Mouse (Mus musculus) retina, adult 2 months (tissue): ENCODE data around the gene 2010106E10Rik.

Experiments used
- DNase-seq: peaks from one replicate; pipeline ENCODE4 v3.0.0-alpha.2; 2012; ENCODE audit warnings: low read depth, low spot score

2010106E10Rik gene

DNA sequence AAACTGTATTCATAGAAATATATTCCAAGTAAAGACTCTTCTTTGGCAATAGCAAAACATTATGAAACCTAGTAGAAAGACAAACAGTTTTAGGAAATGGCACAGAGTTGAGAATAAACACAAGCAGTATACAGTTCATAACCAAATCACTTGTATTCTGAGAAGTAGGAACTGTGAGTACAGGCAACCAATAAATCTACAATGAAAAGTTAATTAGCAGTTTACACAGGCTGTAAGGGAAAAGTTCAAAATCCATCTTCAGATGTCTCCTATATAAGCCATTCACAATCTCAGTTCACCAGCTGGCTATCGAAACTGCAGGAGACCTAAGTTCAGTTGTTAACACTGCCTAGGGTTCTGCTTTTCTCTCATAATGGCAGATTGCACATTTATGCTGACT, at the start of gene 2010106E10Rik:
Gene 2010106E10Rik (plus strand): TSS at position 301 of the 400 bp plus-strand sequence.
- no peak for DNase-seq

DNA sequence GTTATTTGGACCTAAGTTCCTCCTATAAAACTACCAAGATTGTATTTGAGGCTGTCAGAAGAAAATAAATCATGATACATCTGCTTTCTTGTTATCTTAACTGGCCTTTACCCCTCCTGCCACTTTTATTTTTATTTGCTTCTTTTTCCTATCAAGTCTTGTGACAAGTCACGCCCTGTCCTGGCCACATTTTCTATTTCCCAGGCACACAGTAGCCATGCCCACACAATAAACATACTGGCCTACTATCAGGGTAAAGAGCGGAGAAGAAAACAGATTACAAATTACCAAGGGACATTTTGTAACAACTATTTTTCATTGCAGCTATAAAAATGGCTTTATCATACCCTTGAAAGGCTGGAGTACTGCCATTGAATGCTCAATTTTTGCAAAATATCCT, 10.6 kb downstream of the 2010106E10Rik start:
- no peak for DNase-seq

DNA sequence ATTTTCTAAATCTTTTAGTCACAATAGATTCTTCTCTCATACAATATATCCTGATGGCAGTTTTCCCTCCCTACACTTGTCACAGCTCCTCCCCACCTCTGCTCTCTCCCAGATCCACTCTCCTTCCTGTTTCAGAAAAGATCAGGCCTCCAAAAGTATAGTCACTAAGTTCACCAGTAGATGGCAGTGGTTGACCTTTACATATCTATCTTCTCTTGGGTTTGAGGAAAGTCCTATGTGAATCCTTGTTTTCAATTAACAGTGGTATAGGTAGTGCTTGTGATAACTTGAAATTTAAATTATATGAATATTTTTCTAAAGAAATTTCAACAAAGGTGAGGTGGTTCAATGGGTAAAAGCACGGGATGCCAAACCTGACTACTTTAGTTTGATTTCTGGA, 29.7 kb downstream of the 2010106E10Rik start:
- DNase-seq = peak; percentile 15

DNA sequence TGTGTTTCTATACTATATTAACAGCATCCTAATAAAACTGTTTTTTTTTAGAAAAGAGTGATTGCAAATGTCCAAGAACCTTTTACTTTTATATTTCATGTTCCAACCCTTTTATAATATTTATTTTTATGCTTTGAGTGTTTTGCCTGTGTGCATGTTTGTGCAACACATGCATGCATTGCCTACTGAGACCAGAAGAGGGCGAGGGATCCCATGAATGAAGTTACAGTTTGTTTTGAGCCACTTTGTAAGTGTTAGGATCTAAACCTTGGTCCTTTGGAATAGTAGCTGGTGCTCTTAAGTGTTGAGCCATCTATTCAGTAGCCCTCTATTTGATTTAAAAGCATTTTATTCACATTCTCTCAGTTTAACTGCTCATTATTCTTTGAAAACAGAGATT, 48.0 kb downstream of the 2010106E10Rik start:
- DNase-seq = no peak

DNA sequence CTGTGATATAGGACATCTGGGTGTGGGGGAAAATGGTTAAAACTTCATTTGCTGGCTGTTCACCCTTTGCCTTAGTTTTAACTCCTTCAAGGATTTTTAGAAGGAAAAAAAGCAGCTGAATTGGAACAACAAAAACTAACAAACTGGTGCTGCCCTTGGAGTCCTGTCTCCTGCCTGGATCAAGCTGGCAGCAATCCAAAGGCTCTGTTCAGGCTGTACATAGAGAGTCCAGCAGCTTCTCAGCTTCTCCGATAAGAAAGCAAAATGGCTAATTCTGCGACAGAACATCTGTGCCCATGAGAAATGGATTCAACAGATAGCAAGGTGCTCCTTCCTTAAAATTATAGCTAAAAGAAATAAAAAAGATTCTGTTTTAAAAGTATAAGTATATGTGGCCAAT, 72.6 kb downstream of the 2010106E10Rik start:
- no peak for DNase-seq

DNA sequence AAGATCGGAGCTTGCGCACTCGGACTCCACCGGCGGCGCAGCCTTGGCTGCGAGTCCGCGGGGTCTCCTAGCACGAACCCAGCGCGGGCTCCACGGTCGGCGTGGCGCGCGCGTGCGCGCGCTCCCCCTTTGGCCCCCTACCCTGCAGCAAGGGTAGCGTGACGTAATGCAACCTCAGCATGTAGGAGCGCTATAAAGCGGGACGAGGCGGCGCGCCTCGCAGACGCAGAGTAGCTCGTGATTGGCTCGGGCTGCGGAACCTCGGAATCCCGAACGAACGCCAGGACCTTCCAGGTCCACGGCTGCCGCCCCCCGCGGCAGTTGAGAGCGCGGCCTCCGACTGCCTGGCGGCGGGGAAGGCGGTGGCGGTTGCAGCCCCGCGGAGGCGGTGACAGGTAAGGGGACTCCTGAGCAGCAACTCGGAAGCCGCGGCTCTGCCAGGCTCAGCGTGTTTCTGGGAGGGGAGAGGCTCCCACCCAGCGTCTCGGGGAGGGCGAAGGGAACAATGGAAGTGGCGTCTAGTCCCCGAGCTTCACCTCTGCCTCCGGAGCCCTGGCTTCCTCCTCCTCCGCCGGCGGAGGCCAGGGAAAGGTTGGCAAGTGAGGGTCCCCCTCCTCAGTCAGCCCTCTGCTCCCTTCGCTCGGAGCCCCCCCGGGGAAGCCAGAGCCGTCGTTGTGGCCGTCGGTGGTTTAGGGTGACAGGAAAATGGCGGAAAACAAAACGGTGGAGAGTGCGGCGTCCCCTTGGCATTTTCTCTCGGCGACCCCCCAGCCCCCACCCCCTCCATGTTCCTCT, 105.6 kb downstream of the 2010106E10Rik start, which contains the start of gene Zfp711:
Gene Zfp711 (plus strand): TSS at position 16 of the 795 bp plus-strand sequence.
- DNase-seq = peak; percentile 13

DNA sequence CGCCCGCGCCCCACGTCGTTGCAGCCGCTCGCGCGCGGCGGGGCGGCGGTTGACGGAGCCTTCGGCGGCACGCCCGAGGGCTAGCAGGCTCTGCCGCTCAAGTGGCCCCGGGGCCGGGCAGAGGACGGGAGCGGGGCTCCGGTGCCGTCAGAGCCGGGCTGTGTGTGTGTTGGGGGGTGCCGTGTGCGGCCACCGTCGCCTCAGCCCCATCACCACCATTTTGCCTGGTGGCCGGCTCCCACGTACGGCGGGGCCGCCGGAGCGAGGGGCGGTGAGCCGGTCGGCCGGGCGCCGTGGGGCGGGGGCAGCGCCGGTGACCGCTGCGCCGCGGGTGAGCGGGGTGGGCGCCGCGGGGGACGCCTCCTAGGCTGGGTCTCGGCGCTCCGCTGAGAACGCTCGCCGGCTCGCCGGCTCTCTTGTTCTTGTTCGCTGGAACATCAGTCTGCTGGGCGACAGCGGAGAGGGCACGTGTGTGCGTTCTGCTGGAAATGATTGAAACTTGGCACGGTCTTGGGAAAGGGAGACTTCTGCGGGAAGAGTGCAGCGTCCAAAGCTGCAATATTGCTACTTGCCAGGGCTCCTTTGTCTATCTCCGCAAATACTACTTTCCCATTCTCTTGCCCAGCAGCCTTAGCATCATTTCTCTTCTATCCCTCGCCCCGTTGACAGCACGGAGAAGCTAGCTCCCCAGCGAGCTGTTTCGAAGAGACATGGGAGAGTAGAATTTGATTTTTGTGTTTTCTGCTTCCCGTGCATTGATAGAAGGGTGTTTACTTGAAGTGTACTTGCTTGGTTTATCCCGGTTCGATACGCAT, 106.4 kb downstream of the 2010106E10Rik start:
- no peak for DNase-seq
